Mouse (Mus musculus): ENCODE measurements around the gene Gnb1.

Gnb1 gene

DNA sequence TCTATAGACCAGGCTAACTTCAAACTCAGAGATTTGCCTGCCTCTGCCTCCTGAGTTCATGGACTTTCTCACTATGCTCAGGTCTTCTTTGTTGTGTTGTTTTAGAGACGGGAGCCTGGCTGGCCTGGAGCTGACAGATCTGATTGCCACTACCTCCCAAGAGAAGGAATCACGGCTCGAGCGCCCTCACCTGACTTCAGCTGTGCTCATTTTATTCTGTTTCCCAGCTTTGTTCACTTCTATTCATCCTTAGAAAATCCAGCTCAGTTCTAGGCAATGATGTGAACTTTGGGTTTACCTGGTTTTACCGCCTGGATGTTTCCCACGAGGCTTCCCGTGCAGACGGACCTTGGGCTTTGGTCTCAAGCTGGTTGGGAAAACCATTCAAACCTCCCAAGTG, 84.4 kb downstream of the Gnb1 start:
- DNase-seq (ENCODE audit: low spot score in 2 of 2): no peak

DNA sequence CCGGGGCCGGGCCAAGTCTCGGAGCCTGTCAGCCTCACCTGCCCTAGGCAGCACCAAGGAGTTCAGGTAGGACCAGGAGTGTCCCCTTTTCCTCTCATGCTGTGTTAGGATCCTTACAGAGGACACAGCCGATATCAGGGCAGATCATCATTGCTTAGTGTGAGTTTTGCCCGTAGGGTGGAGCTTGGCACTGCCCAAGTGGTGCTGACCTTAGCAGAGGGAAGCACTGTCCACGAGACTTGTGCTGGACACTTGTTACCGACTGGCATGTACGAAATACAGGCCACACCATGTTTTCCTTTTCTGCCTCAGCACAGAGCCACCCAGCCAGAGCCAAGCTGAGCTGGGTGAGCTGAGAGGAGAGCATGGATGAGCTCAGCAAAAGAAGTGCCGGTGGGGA, 86.0 kb downstream of the Gnb1 start:
- no peak for DNase-seq (ENCODE audit: low spot score in 2 of 2)

DNA sequence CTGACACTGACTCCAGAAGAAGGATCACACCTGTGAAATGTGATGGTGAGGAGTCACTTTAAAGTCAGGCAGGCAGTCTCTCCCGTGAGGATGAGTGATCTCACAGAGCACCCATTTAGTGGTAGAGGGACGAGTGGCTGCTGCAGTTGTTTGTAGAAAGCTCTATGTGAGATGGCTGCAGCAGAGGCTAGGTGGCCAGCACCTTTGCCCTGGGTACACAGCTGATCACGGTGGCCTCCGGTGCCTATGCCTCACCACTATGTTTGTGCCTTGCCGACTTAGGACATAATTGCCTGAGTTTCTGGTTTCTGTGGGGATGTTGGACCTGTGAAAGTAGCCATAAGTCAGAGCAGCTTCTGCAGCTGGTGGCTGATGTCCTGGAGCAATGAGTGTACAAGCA, 86.6 kb downstream of the Gnb1 start:
- DNase-seq (ENCODE audit: low spot score in 2 of 2): no peak

DNA sequence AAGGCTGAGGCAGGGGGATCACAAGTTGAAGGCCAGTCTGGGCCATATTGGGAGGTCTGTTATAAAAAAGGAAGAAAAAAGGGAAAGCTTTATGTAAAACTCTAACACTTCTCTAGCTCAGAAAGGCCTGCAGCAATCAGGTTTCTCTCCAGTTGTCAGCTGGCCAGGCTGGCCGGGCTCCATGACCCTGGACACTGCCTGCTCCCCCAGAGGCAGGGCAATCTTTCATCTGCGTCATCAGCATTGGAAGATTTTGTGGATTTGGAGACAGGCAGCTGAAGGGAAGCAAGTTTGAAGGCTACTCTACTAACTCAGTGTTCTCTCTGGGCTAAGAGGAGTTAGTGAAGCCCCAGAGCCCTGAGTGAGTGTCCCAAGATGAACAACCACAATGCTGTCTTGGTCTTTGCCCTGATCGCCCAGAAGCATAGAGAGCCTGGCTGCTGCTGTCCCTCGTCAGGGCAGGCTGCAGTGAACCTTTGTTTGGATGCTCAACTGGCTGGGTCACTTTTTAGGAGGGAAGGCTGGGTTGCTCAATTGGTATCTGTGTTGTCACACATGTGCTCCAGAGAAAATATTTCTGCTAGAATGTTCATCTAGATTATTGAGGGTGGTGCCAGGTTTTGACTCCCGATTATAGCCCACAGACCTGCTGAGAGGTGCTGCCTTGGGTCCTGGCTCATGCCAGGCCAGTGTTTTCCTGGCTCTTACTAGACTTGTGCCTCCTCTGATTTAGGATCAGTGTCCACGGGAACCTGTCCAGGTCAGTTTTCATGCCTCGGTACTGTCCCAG, 87.4 kb downstream of the Gnb1 start:
- DNase-seq (ENCODE audit: low spot score in 2 of 2): peak in 1 of 2 experiments; percentile 82

DNA sequence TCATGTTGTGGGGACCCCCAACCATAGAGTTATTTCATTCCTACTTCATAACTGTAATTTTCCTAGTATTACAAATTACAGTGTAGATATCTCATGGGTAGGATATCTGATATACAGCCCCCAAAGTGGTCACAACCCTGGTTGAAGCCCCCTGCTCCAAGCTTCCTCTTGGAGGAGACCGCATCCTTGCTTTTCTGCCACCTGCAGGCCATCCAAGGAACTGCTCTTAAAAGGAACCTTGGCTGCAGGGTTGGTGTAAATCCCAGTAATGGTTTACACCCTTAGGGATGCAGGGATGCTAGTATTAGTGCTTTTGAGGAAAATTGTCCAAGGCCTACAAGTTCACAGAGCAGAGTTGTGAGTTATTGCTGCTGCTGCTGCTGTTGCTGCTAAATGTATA, 89.3 kb downstream of the Gnb1 start:
- no peak for DNase-seq (ENCODE audit: low spot score in 2 of 2)

DNA sequence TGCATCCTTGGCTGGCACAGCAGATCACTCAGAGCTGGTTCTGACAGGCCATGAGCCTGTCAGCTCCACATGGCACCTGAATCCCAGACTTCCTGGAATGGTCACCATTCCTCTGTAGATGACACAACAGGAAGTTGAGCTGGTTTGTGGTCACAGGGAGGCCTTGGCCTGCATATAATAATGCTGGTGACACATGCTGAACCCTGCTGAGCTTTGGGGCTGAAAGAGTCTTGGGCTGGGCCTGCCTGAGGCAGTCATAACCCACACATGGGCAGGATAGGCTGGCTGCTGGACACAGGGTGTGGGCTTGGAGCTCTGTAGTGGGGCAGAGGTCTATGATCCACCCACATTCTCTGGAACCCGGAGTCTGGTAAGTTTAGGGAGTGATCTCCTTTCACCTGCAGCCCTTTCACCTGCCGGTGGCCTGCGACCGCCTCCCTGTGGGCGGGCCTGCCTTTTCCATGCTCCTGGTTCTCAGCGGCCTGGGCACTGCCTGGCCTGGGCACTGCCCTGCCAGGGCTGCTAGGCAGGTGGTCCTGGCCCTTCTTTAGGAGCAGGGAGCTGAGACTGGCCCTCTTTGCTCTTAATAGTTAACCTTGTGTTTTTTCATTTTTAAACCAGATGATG, 91.2 kb downstream of the Gnb1 start:
- DNase-seq (ENCODE audit: low spot score in 2 of 2): peak; percentile 45 to 74

DNA sequence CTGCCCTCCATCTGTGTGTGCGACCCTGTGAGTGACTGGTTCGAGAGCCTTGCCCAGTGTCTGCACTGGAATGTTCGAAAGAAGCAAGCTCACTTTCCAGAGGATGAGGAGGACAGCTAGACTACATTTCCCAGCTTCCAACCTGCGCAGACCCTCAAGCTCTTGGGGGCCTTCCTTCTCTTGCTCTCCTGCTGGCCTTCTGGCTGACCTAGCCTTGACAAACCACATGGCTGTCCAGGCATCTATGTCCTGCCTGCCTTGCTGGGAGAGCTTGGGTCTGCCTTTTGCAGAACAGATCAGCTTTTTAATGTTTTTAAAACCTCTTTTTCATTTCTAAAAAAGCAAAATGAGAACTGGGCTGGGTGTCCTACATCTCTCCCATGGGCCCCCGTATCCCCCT, 98.2 kb downstream of the Gnb1 start:
- no peak for DNase-seq (ENCODE audit: low spot score in 2 of 2)

DNA sequence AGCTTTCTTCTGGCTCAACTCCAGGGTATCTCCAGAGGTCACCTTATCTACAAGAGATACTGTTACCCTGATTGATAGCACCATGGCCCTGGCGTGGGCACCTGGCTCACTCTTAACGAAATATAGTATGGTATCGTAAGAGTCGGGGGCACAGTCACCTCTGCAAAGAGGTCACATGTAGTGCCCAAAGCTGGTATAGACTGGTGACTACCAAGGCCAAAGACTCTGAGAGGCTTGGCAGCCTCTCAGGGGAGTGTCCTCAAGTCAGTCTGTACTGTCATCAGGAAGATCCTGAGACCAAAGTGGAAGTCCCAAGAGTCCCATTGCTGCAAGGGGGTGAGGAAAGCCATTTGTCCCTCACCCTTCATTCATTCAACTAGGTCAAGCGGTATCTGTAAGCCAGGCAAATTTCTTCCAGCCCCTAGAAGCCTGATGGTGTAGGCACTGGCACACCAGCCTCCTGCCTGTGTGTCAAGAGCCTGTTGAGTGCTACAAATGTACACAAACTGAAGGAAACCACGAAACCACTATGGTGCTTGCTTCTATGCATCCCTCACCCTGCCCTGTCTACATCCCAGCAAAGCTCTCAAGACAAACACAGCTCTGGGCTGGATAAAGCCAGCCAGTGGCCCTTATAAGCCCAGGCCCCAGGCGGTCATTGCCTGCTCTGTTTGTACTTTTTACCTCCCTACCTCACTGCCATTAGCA, 100.0 kb downstream of the Gnb1 start:
- no peak for DNase-seq (ENCODE audit: low spot score in 2 of 2)

DNA sequence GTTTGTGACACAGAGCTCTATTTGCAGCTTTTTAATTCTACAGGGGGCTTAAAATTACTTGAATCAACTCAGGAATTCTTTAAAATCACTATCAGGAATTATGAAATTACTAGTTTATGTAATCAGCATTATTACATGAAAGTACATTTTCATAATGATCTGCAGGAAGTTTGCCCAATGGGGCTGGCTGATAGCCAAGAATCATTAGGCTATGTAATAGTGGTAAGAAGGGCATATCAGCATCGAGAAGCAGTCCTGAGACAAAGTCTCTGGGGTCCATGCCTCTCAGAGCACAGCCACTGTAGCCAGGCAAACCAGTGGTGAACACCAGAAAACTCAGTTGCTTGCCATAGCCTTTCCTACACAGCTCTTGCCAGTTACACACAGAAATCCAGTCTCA, 102.6 kb downstream of the Gnb1 start:
- no peak for DNase-seq (ENCODE audit: low spot score in 2 of 2)

DNA sequence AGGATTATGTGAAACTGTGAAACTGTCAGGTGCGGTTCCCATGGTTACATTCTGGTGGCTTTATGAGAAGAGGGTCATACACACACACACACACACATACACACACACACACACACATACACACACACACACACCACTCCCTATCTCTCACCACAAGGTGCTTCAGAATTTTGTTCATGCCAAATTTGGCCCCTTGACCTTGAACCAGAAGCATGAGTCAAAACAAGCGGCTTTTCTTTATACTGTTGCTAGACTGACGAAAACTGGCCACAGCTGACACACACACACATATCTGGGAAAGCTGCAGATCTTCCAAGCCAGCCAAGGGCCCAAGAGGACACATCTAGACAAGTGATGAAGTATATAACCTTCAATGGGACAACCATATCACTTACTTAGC, 104.6 kb downstream of the Gnb1 start:
- no peak for DNase-seq (ENCODE audit: low spot score in 2 of 2)

DNA sequence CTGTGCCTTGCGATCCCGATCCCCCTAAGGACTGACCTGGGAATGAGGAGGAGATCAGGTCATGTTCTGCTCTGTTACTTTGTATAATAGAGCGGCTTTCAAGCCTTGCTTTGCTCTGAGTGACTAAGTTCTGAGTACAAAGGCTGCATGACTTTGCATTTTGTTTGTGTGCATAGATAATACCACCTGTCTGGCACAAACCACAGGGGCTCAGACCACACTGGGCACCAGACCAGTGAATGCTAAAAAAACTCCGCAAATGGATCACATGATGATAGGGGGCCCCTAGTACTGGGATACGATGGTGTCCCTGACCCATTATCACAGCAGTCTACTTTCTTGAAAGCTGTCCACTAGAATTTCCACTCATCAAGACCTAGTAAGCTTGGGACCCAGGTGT, 105.4 kb downstream of the Gnb1 start:
- no peak for DNase-seq (ENCODE audit: low spot score in 2 of 2)

DNA sequence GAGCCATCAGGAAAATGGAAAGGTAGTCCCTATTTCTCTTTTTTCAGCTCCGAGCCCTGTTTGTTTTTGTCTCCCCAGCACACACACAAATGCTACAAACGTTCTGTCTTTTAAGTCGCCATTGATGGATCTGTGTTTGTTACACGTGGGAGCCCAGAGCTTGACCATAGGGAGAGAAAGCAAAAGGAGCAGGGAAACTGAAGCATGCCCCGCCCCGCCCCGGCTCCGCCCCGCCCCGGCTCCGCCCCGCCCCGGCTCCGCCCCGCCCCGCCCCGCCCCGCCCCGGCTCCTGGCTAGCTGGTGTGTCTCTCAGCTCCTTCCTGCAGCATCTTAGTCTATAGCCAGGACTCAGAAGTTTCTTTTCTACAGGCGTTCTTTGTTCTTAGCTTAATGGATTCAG, 107.4 kb downstream of the Gnb1 start:
- DNase-seq (ENCODE audit: low spot score in 2 of 2): no peak

DNA sequence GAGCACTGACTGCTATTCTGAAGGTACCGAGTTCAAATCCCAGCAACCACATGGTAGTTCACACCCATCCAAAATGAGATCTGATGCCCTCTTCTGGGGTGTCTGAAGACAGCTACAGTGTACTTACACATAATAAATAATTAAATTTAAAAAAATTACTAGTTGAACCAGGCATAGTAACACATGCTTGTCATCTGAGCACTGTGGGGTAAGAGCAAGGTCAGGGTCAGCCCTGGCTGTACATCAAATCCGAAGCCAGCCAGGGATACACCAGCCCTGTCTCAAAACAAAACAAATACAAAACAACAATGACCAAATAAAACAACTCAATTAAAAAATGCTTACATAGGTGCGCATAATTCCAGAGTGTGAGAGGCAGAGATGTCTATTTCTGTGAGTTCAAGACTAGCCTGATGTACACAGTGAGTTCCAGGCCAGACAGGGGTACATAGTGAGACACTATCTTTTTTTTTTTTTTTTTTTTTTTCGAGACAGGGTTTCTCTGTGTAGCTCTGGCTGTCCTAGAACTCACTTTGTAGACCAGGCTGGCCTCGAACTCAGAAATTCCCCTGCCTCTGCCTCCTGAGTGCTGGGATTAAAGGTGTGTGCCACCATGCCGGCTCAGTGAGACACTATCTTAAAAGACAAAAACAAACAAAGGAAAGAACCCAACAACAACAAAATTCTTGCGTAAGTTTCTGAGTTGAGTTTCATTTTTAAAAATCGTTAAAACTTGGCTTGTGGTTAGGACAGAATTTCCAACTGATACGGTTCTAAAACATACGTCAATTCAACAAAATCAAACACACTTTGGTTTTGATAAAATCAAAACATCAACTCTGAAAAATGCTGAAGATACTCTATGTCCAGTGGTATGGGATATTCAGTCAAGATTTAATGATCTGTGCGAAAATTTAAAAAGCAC, 109.0 kb downstream of the Gnb1 start:
- no peak for DNase-seq (ENCODE audit: low spot score in 2 of 2)

DNA sequence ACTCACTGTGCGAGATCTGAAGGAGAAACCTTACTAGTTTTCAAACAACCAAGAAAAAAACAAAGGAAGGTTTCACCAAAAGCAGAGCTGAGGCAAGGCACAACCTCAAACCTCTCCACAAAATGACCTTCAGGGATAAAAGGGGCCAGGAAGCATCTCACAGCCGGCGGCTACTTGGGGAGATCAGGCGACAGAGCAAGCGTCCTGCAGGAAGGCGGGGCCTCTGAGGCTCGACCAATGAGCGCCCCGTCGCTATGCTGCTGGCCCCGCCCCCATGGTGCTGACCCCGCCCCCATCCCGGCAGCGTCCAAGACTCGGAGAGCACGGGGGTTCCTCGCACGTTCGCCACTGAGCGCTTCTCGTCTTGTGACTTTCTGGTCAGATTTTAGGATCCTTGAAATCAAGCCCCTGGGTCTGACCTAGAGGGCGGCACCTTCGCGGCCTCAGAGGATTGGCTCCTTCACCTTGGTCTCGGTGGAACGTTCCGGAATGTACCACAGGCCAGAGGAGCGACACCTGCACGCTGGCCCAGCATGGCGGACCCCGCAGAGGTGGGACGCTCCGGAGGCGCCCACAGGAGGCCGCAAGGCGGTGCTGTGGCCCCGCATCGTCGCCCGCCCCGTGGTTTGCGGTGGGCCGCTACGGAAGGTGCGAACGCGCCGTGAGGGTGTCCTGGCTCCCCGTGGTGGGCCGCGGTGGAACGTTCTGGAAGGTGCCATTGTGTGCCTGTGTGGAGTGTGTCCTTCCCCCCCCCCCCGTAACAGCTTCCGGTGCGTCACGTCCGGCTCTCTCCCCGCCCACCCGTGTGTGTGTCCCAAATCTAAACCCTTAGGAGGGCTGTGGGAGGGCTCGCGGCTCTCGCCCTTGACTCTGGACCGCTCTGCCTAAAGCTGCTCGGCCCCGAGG, 110.2 kb downstream of the Gnb1 start, which contains the start of gene Slc35e2:
Slc35e2 (plus strand) TSS at position 326 of the 906 bp plus-strand sequence.
- peak; percentile 91 to 95 for DNase-seq (ENCODE audit: low spot score in 2 of 2)

DNA sequence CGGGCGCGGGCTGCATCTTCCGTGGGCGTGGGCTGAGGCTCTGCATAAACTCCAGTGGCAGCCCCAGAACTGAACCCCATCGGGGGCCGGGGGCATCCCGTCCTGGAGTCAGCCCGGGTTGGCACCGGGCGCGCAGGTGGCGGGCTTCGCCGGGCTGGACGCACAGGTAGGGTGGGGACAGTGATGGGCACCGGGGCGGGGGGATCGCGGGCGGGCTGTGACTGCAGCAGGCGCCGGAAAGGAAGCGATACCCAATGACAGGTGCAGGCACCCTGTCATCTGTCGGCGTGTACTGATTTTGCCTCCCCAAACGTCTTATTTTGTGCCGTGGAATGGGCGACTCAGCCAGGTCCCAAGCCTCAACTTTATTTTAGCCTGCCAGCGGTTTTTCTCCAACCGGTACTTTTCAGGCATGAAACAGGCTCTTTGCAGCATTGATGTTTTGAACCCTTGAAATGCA, 110.9 kb downstream of the Gnb1 start:
- no peak for DNase-seq (ENCODE audit: low spot score in 2 of 2)

DNA sequence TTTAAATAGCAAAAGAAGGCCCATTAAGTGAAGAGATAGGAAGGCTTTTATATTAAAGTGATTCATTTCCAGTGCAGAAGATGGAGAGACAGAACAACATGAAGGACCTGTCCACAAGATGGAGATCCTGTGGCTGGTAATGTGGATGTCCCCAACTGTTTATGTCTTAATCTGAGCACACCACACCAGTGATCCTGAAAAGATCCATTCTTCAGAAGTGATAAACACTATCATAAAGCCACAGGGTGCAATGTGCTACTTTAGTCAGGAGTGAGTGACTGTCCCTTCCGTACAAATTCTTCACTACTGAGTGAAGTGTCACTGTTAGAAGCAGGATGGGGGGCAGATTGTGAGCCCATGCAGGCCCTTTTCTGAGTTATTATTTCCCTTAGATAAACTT, 111.6 kb downstream of the Gnb1 start:
- no peak for DNase-seq (ENCODE audit: low spot score in 2 of 2)

DNA sequence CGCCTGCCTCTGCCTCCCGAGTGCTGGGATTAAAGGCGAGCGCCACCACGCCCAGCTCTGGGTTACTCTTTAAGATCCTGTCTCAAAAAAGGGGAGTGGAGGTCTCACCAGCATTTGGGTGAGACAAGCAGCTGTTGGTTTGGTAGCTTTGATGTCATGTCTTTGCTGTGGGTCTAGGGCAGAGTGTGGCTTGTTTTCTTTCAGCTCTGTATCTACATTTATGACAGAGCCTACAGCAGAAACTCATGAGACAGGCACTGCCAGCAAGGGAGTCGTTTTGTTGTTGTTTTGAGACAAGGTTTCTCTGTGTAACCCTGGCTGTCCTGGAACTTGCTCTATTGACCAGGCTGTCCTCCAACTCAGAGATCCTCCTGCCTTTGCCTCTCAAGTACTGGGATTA, 112.6 kb downstream of the Gnb1 start:
- no peak for DNase-seq (ENCODE audit: low spot score in 2 of 2)

DNA sequence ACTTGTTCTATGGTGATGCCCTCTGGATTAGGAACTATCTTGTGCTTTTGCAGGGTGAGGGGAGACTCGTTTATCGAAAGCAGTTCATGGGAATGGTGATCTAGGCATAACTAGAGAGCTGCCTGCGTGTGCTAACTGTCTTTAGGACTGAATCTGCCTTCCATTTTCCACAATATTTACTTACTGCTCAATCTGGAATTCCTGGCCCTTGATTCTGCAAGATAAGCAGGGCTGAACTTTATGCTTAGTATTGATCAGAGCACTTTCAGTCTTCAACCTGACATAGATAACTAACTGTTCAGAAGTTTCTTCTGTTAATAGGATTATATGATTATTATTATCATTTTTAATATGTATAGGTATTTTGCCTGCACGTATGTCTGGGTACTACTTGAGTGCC, 114.0 kb downstream of the Gnb1 start:
- DNase-seq (ENCODE audit: low spot score in 2 of 2): no peak

DNA sequence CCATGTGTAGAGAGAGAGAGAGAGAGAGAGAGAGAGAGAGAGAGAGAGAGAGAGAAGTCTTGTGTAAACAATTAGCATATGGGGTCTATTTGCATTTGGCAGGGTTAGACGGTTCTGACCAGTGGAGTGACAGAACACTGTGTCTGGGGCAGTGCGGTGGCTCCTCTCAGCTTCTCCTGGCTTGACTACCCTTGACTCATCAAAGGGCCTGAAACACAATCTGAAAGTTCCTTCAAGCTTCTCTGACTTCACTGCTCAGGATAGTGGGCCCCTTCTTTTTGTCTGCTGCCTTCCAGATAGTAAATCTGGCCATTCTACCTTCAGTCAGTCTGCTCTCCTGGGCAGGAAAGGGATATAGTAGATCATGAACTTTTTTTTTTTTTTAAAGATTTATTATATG, 115.7 kb downstream of the Gnb1 start:
- no peak for DNase-seq (ENCODE audit: low spot score in 2 of 2)
